Mouse (Mus musculus): ENCODE measurements around the gene Gcdh. TPM values are rescaled to one million over a fixed set of nuclear protein-coding genes. Genes with fewer than 3 reads are reported as not detected.
A peak's percentile ranks its signal among the peaks of the same experiment; 100 is the strongest.

Gcdh gene
- total RNA-seq, 2 experiments from 2014 or later: 63.1 to 68.2 TPM

GRCm38 (mm10) chr8:84878915-84879314, 14.8 kb downstream of the Gcdh start:
- intact Hi-C loops (cut with DNase I): no loop called here
- no peak for DNase-seq (ENCODE audit: low spot score)

- intact Hi-C loops (cut with DNase I): no loop called here
- DNase-seq (ENCODE audit: low spot score): no peak
These were observed 16.3 kb downstream of the Gcdh start for GRCm38 (mm10) chr8:84877297-84878035.

GRCm38 (mm10) chr8:84874339-84874738, 19.4 kb downstream of the Gcdh start:
- intact Hi-C loops (cut with DNase I): no loop called here
- no peak for DNase-seq (ENCODE audit: low spot score)

GRCm38 (mm10) chr8:84873016-84873415, 20.7 kb downstream of the Gcdh start:
- DNase-seq (ENCODE audit: low spot score): no peak
- intact Hi-C loops (cut with DNase I): no loop called here

GRCm38 (mm10) chr8:84872309-84872965, 21.3 kb downstream of the Gcdh start:
- intact Hi-C loops (cut with DNase I): no loop called here
- no peak for DNase-seq (ENCODE audit: low spot score)

GRCm38 (mm10) chr8:84871376-84872308, 22.1 kb downstream of the Gcdh start, which contains the start of gene Syce2:
Gene Syce2 (plus strand): TSS chr8:84872111.
- DNase-seq (ENCODE audit: low spot score): peak; percentile 26
- intact Hi-C loops (cut with DNase I): no loop called here

GRCm38 (mm10) chr8:84856864-84857441, 36.8 kb downstream of the Gcdh start, which contains the start of gene Farsa:
Gene Farsa (plus strand): TSS chr8:84856989.
- intact Hi-C loops (cut with DNase I): loop anchor here (2.0 to 5.0 kb wide), 2 partner anchors 35 to 46 kb away; partner anchors contain the start of gene Gcdh
- peak; percentile 85 for DNase-seq (ENCODE audit: low spot score)

GRCm38 (mm10) chr8:84856434-84856833, 37.3 kb downstream of the Gcdh start:
- intact Hi-C loops (cut with DNase I): loop anchor here (2.0 to 5.0 kb wide), 2 partner anchors 36 to 46 kb away; partner anchors contain the start of gene Gcdh
- DNase-seq (ENCODE audit: low spot score): no peak

GRCm38 (mm10) chr8:84847684-84848435, 45.9 kb downstream of the Gcdh start:
- DNase-seq (ENCODE audit: low spot score): no peak
- intact Hi-C loops (cut with DNase I): loop anchor here (5.0 kb wide), 1 partner anchor 1241 kb away; the partner anchor contains the start of genes Dnajb1 and Tecr

- intact Hi-C loops (cut with DNase I): loop anchor here (5.0 kb wide), 1 partner anchor 1240 kb away; the partner anchor contains the start of genes Dnajb1 and Tecr
- peak; percentile 100 for DNase-seq (ENCODE audit: low spot score)
These were observed 46.8 kb downstream of the Gcdh start, which contains the start of gene Calr for GRCm38 (mm10) chr8:84846722-84847572. Gene Calr (minus strand): TSS chr8:84846934.

GRCm38 (mm10) chr8:84846094-84846721, 47.5 kb downstream of the Gcdh start:
- intact Hi-C loops (cut with DNase I): loop anchor here (5.0 kb wide), 1 partner anchor 1239 kb away; the partner anchor contains the start of genes Dnajb1 and Tecr
- no peak for DNase-seq (ENCODE audit: low spot score)

- intact Hi-C loops (cut with DNase I): loop anchor here (5.0 kb wide), 1 partner anchor 1238 kb away; the partner anchor contains the start of genes Dnajb1 and Tecr
- DNase-seq (ENCODE audit: low spot score): no peak
These were observed 48.2 kb downstream of the Gcdh start for GRCm38 (mm10) chr8:84845355-84846093.

- no peak for DNase-seq (ENCODE audit: low spot score)
- intact Hi-C loops (cut with DNase I): loop anchor here (5.0 kb wide), 1 partner anchor 1237 kb away; the partner anchor contains the start of genes Dnajb1 and Tecr
These were observed 49.2 kb downstream of the Gcdh start for GRCm38 (mm10) chr8:84844397-84845070.

GRCm38 (mm10) chr8:84841514-84841913, 52.2 kb downstream of the Gcdh start:
- intact Hi-C loops (cut with DNase I): no loop called here

GRCm38 (mm10) chr8:84840248-84840999, 53.3 kb downstream of the Gcdh start, which contains the start of gene Rad23a:
Gene Rad23a (minus strand): TSS chr8:84840665.
- DNase-seq (ENCODE audit: low spot score): peak; percentile 80
- intact Hi-C loops (cut with DNase I): no loop called here

More at GRCm38 (mm10) chr8:84841514-84841913, 52.2 kb downstream of the Gcdh start:
- DNase-seq (ENCODE audit: low spot score): no peak
